Mouse (Mus musculus): ENCODE data around the gene Scyl1. TPM values are rescaled to one million over a fixed set of nuclear protein-coding genes. Genes with fewer than 3 reads are reported as not detected.

The Scyl1 gene
- polyA plus RNA-seq, 1 experiment from 2014 or later, result 56.9 TPM

DNA sequence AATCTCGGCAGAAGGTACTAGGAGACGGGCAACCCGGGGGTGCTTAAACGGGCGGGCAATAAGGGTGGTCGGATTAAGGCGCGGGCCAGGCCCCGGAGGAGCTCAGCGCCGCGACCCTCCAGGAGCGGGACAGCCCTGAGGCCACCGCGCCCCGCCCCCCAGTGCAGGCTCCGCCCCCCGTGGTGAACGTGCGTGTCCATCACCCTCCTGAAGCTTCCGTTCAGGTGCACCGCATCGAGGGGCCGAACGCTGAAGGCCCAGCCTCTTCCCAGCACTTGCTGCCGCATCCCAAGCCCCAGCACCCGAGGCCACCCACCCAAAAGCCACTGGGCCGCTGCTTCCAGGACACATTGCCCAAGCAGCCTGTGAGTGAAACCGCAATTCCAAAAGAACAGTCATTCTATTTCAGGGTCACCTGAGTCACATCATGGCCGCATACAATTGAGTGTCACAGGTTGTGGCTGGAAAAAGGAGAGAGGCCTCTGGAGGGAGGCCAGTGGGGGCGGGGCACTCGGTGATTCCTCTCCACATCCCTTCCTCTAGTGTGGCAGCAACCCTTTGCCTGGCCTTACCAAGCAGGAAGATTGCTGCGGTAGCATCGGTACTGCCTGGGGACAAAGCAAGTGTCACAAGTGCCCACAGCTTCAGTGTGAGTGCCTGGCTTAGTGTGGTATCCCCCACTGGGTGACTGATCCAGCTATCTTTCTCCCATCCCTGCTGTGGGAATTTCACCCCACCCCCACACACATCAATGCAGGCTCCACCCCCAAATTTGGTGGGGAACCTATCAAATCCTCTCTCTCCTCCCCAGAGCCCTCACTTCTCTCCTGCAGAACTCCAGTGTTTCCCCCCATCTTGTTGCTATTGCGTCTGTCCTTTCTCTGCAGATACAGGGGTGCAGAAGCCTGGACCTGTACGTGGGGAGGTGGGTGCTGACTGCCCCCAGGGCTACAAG, 25.2 kb downstream of the Scyl1 start:
- Histone ChIP-seq H3K9ac (ENCODE audit: low read length) (peak overlapping the region; percentile 63), H3K4me1 (ENCODE audit: control insufficient read depth in 2 of 2, insufficient read depth in 2 of 2, low read length in 2 of 2) (peaks cover 27 to 39% of the 10 kb centered on the region in 2 experiments), H3K4me3 (ENCODE audit: control insufficient read depth in 1 of 2, insufficient read depth in 1 of 2, low read depth in 1 of 2, low read length in 2 of 2) (peak overlapping the region; percentile 19 to 27), H3K36me3 (ENCODE audit: control insufficient read depth, insufficient read depth, low read length) (peaks cover 14% of the 10 kb centered on the region), H3K9me3 (ENCODE audit: control insufficient read depth, low read length) (no peaks in the 10 kb centered on the region), H3K4me2 (ENCODE audit: low read length) (peak overlapping the region; percentile 62), H3K27ac (replicated peaks in 1 of 2; ENCODE audit: control insufficient read depth in 1 of 2, insufficient read depth in 1 of 2, low read depth in 2 of 2, low read length in 2 of 2) (no peak overlapping the region), H3K27me3 (ENCODE audit: control insufficient read depth, insufficient read depth, low read length) (peaks cover 33% of the 10 kb centered on the region)
- no peak for ATAC-seq (ENCODE audit: insufficient number of reproducible peaks, insufficient read depth, low FRiP score, low read depth)
- 10% methylated on average over 31 of the region's 36 CpGs for WGBS

DNA sequence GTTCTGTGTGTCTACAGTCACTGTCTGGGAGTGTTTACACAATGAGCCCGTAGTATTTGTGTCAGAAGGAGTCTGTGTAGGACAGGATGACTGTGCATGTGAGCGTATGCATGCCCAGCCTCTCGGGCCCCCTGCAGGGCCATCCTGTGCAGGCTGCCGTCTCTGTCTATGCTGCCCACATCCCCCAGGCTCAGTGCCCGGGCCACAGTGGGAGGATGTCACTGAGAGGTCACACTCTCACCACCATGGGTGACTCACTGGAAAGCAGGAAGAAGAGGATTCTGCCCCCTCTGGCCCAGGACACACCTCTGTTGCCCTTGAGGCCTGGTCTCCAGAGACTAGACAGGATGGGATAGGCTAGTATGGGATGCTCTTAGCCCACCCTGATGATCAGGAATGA, 27.6 kb downstream of the Scyl1 start:
- 62% methylated on average over 5 of the region's 5 CpGs for WGBS
- Histone ChIP-seq H3K36me3 (ENCODE audit: control insufficient read depth, insufficient read depth, low read length) (peaks cover 5% of the 10 kb centered on the region), H3K9me3 (ENCODE audit: control insufficient read depth, low read length) (no peaks in the 10 kb centered on the region), H3K4me1 (ENCODE audit: control insufficient read depth in 2 of 2, insufficient read depth in 2 of 2, low read length in 2 of 2) (peaks cover 31 to 49% of the 10 kb centered on the region in 2 experiments), H3K4me2 (ENCODE audit: low read length) (peak overlapping the region; percentile 93), H3K4me3 (ENCODE audit: control insufficient read depth in 1 of 2, insufficient read depth in 1 of 2, low read depth in 1 of 2, low read length in 2 of 2) (peak overlapping the region; percentile 1 to 74; a peak in 2 of 4 replicates), H3K9ac (ENCODE audit: low read length) (0 out of 2 replicates have a peak overlapping the region, but pooled peaks have one; percentile 98), H3K27ac (replicated peaks in 1 of 2; ENCODE audit: control insufficient read depth in 1 of 2, insufficient read depth in 1 of 2, low read depth in 2 of 2, low read length in 2 of 2) (no peak overlapping the region), H3K27me3 (ENCODE audit: control insufficient read depth, insufficient read depth, low read length) (0 out of 2 replicates have a peak, but pooled peaks cover 11% of the 10 kb centered on the region)
- no peak for ATAC-seq (ENCODE audit: insufficient number of reproducible peaks, insufficient read depth, low FRiP score, low read depth)

DNA sequence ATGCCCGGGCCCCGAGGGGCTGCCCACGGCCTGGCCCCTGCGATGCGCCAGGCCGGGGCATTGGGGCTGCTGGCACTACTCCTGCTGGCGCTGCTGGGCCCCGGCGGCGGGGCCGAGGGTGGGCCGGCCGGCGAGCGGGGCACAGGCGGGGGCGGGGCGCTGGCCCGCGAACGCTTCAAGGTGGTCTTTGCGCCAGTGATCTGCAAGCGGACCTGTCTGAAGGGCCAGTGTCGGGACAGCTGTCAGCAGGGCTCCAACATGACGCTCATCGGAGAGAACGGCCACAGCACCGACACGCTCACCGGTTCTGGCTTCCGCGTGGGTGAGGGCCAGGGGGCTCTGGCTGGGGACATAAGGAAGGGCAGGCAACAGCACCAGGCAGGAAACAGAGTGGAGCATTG, 29.0 kb downstream of the Scyl1 start:
- H3K4me2 ChIP-seq (ENCODE audit: low read length), result peak overlapping the region; percentile 93
- under 1% methylated on average over 32 of the region's 32 CpGs for WGBS
- 0 out of 2 replicates have a peak, but pooled peaks have one; percentile 29 for ATAC-seq (ENCODE audit: insufficient number of reproducible peaks, insufficient read depth, low FRiP score, low read depth)
- no peaks in the 10 kb centered on the region for H3K9me3 ChIP-seq (ENCODE audit: control insufficient read depth, low read length)
- H3K27ac ChIP-seq (replicated peaks in 1 of 2; ENCODE audit: control insufficient read depth in 1 of 2, insufficient read depth in 1 of 2, low read depth in 2 of 2, low read length in 2 of 2), result peak overlapping the region; percentile 90 to 94
- peak overlapping the region; percentile 74 to 79 for H3K4me3 ChIP-seq (ENCODE audit: control insufficient read depth in 1 of 2, insufficient read depth in 1 of 2, low read depth in 1 of 2, low read length in 2 of 2)
- H3K4me1 ChIP-seq (ENCODE audit: control insufficient read depth in 2 of 2, insufficient read depth in 2 of 2, low read length in 2 of 2), result peaks cover 31 to 49% of the 10 kb centered on the region in 2 experiments
- peak overlapping the region; percentile 98 for H3K9ac ChIP-seq (ENCODE audit: low read length)
- H3K36me3 ChIP-seq (ENCODE audit: control insufficient read depth, insufficient read depth, low read length), result peaks cover under 1% of the 10 kb centered on the region
- 0 out of 2 replicates have a peak, but pooled peaks cover 8% of the 10 kb centered on the region for H3K27me3 ChIP-seq (ENCODE audit: control insufficient read depth, insufficient read depth, low read length)

DNA sequence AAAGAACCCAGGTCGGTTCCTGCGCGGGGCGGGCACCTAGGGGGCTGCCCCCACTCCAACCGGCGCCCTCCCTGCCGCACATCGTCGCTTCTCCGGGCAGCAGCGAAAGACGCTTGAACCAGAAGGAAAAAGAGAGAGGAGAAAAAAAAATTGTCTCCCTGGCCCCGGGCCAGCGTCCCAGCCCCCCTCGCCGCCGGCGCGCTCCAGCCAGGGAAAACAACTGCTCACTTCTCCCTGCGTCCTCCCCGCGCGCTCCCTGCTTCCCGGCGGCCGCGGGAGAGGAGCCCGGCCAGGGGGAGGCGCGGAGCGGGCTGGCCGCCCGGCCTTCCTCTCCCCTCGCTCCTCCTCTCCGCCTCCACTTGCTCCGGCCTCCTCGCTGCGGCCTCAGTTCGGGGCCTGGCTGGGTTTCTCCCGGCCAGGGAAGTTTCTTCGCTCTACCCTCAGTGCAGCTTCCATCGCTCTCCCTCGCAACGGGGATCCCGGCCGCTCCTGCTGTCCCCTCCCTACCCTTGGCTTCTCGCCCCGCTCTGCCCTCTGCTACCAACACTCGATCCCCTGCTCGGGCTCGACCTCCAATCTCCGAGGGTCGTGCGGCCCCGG, 29.5 kb downstream of the Scyl1 start:
- under 1% methylated on average over 52 of the region's 55 CpGs for WGBS
- peak overlapping the region; percentile 74 to 79 for H3K4me3 ChIP-seq (ENCODE audit: control insufficient read depth in 1 of 2, insufficient read depth in 1 of 2, low read depth in 1 of 2, low read length in 2 of 2)
- no peaks in the 10 kb centered on the region for H3K9me3 ChIP-seq (ENCODE audit: control insufficient read depth, low read length)
- H3K27me3 ChIP-seq (ENCODE audit: control insufficient read depth, insufficient read depth, low read length), result 0 out of 2 replicates have a peak, but pooled peaks cover 10% of the 10 kb centered on the region
- H3K4me1 ChIP-seq (ENCODE audit: control insufficient read depth in 2 of 2, insufficient read depth in 2 of 2, low read length in 2 of 2), result peaks cover 29 to 45% of the 10 kb centered on the region in 2 experiments
- peak overlapping the region; percentile 90 to 94 for H3K27ac ChIP-seq (replicated peaks in 1 of 2; ENCODE audit: control insufficient read depth in 1 of 2, insufficient read depth in 1 of 2, low read depth in 2 of 2, low read length in 2 of 2)
- ATAC-seq (ENCODE audit: insufficient number of reproducible peaks, insufficient read depth, low FRiP score, low read depth), result peak; percentile 73
- no peaks in the 10 kb centered on the region; the same call in 1 of the 2 replicates for H3K36me3 ChIP-seq (ENCODE audit: control insufficient read depth, insufficient read depth, low read length)
- H3K9ac ChIP-seq (ENCODE audit: low read length), result peak overlapping the region; percentile 98
- peak overlapping the region; percentile 93 for H3K4me2 ChIP-seq (ENCODE audit: low read length)

DNA sequence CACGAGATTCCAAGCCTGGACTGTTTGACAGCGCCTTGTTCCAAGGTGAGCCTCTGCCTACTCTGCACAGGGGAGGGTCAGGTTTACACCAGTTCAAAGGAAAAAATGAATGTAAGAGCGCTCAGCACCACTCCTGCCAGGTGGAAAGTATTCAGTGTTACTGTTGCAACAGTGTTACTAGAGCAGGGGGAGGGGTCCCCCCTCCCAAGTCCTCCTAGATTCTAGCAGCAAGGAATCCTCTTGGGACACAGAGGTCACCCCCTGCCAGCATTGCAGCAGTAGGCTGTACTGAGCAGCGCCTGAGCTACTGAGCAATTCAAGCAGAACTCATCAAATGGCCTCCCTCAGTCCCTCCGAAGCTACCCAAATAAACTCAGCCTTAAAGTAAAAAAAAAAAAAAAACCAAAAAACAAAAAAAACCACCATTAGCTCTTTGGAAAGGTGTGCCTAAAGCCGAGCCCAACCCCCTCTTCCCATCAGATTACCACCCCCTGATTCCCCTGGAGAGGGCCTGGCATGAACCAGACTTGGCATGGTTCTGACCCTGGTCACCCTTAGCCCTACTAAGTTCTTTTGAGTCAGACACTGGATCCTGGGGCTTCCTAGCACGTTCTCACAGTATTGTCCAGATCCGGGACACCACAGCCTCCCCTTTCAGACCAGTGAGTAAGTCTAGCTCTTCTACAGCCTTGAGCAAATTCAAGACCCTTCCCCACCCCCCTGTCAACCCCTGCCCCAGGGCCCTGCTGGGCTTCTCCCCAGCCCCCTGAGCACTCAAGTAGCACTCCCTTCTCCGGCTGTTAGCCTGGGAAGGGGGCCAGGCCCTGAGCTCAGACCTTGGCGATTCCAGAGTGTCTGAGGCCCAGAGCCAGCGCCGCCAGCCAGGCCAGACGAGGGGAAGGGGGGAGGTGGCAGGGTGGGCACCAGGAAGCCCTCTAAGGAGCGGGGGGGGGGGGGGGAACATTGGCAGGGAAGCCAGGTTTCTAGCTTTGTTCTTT, 30.6 kb downstream of the Scyl1 start, which contains the start of gene Ltbp3:
Gene Ltbp3 (plus strand): TSS at position 585 of the 998 bp plus-strand sequence.
- 0 out of 2 replicates have a peak, but pooled peaks cover 8% of the 10 kb centered on the region for H3K27me3 ChIP-seq (ENCODE audit: control insufficient read depth, insufficient read depth, low read length)
- WGBS, result 29% methylated on average over 13 of the region's 14 CpGs
- peaks cover 18 to 35% of the 10 kb centered on the region in 2 experiments for H3K4me1 ChIP-seq (ENCODE audit: control insufficient read depth in 2 of 2, insufficient read depth in 2 of 2, low read length in 2 of 2)

DNA sequence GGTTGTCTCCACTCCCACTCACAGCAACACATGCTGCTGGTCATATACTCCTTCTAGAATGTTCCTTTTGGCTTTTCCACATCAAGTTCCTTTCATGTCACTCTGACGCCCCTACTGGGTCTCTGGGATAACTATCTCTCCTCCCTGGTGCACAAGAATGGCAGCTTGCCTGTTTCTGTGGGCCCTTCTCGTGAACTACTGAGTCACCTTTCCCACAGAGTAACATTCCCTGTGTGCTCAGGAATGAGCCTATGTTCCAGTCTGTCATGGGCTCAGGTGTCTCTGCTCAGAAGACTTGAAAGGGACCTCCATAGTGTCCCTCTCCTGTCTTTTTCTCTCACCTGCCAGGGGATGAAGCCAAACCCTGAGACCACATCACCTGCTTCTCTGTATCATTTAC, 31.8 kb downstream of the Scyl1 start:
- Histone ChIP-seq H3K36me3 (ENCODE audit: control insufficient read depth, insufficient read depth, low read length) (no peaks in the 10 kb centered on the region), H3K9me3 (ENCODE audit: control insufficient read depth, low read length) (no peaks in the 10 kb centered on the region), H3K9ac (ENCODE audit: low read length) (no peak overlapping the region), H3K27ac (replicated peaks in 1 of 2; ENCODE audit: control insufficient read depth in 1 of 2, insufficient read depth in 1 of 2, low read depth in 2 of 2, low read length in 2 of 2) (no peak overlapping the region), H3K27me3 (ENCODE audit: control insufficient read depth, insufficient read depth, low read length) (0 out of 2 replicates have a peak, but pooled peaks cover 8% of the 10 kb centered on the region), H3K4me1 (ENCODE audit: control insufficient read depth in 2 of 2, insufficient read depth in 2 of 2, low read length in 2 of 2) (peaks cover 16 to 31% of the 10 kb centered on the region in 2 experiments), H3K4me3 (ENCODE audit: control insufficient read depth in 1 of 2, insufficient read depth in 1 of 2, low read depth in 1 of 2, low read length in 2 of 2) (no peak overlapping the region), H3K4me2 (ENCODE audit: low read length) (no peak overlapping the region)
- WGBS, result 30% methylated on average over 2 of the region's 2 CpGs
- ATAC-seq (ENCODE audit: insufficient number of reproducible peaks, insufficient read depth, low FRiP score, low read depth), result no peak

More for the DNA sequence above, 30.6 kb downstream of the Scyl1 start, which contains the start of gene Ltbp3:
- Histone ChIP-seq H3K27ac (replicated peaks in 1 of 2; ENCODE audit: control insufficient read depth in 1 of 2, insufficient read depth in 1 of 2, low read depth in 2 of 2, low read length in 2 of 2) (peak within 1 kb of the TSS; percentile 90 to 94), H3K4me2 (ENCODE audit: low read length) (peak within 1 kb of the TSS; percentile 93), H3K9me3 (ENCODE audit: control insufficient read depth, low read length) (no peaks in the 10 kb centered on the region), H3K36me3 (ENCODE audit: control insufficient read depth, insufficient read depth, low read length) (no peaks in the 10 kb centered on the region), H3K9ac (ENCODE audit: low read length) (peak within 1 kb of the TSS; percentile 98), H3K4me3 (ENCODE audit: control insufficient read depth in 1 of 2, insufficient read depth in 1 of 2, low read depth in 1 of 2, low read length in 2 of 2) (peak within 1 kb of the TSS; percentile 74 to 79)
- ATAC-seq (ENCODE audit: insufficient number of reproducible peaks, insufficient read depth, low FRiP score, low read depth), result peak; percentile 71
